ENCODE assay signal across 11 mouse cellular contexts in the genomic region with DNA sequence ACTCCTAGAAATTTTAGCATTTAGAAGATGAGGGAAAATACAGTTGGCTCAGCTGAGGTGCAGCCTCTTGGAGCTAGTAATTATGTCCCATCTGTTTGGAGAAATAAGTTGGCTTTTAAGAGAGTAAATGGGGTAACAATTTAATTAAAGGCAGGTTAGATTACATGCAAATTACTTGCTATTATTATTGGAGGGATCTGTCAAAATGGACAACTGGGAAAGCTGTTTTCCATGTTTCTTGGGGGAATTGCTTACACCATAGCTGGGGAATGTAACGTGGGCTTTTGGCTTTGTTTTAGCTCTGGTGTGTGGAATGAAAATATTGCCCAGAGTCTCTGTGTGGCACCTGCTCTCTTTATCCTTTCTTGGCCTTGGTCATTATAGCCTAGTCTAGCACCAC.
"Had no signal": no experiment of that assay in that cellular context is flagged by ENCODE, and none has a peak within 500 bp of the region (broad histone marks: within the 10 kb centered on the region; RNA-seq: fewer than 3 reads in every experiment).

No protein-coding gene starts in this region.

- ATAC-seq: liver, embryonic 12.5 days had no signal

- H3K36me3 ChIP-seq: limb, embryonic 15.5 days; liver, embryonic 12.5 days; midbrain, embryonic 12.5 days; stomach, embryonic 15.5 days had no signal

- H3K9ac ChIP-seq: limb, embryonic 15.5 days; liver, embryonic 12.5 days; lung, embryonic 14.5 days; midbrain, embryonic 12.5 days; stomach, embryonic 15.5 days had no signal

- H3K27me3 ChIP-seq: limb, embryonic 15.5 days; liver, embryonic 12.5 days; megakaryocyte, embryonic 14.5 days; midbrain, embryonic 12.5 days; stomach, embryonic 15.5 days had no signal

- H3K9me3 ChIP-seq: limb, embryonic 15.5 days; liver, embryonic 12.5 days; megakaryocyte, embryonic 14.5 days; midbrain, embryonic 12.5 days; stomach, embryonic 15.5 days had no signal

- H3K4me1 ChIP-seq: limb, embryonic 15.5 days; liver, embryonic 12.5 days; midbrain, embryonic 12.5 days; stomach, embryonic 15.5 days had no signal

- DNase-seq: kidney, postnatal 25 days; lung, embryonic 14.5 days; lung, postnatal 10 days; right cerebral cortex, postnatal 14 days; thymus, postnatal 36 days had no signal

- H3K4me2 ChIP-seq: limb, embryonic 15.5 days; liver, embryonic 12.5 days; lung, embryonic 14.5 days; midbrain, embryonic 12.5 days; stomach, embryonic 15.5 days had no signal

- H3K27ac ChIP-seq: limb, embryonic 15.5 days; liver, embryonic 12.5 days; macrophage; midbrain, embryonic 12.5 days; stomach, embryonic 15.5 days had no signal

- H3K4me3 ChIP-seq: limb, embryonic 15.5 days; liver, embryonic 12.5 days; megakaryocyte, embryonic 14.5 days; midbrain, embryonic 12.5 days; stomach, embryonic 15.5 days had no signal
